Mouse (Mus musculus) CH12.LX (cell line): ENCODE data around the gene Gm17304. TPM values are rescaled to one million over a fixed set of nuclear protein-coding genes. Genes with fewer than 3 reads are reported as not detected.

Experiments
- DNase-seq: peaks from one replicate; pipeline ENCODE4 v3.0.0-alpha.2; 2013; ENCODE audit errors: extremely low read depth
- H3K27ac ChIP-seq: 2 replicates; pipeline ENCODE4 v1.5.1; 2012; ENCODE audit warnings: low read depth, mild to moderate bottlenecking, control low read depth, moderate library complexity; ENCODE audit not compliant: insufficient read depth
- H3K27me3 ChIP-seq: replicated peaks from 2 replicates; pipeline ENCODE3; 2012; ENCODE audit warnings: inconsistent platforms
- H3K36me3 ChIP-seq, 2 experiments: replicated peaks in 1 of 2; 2 replicates each; pipeline versions ENCODE3 to v1.6.1; 2012; ENCODE audit warnings: inconsistent platforms in 1 of 2, low read length in 1 of 2, mild to moderate bottlenecking in 1 of 2, mixed read lengths in 1 of 2, moderate library complexity in 1 of 2; ENCODE audit not compliant: control insufficient read depth in 1 of 2, insufficient read depth in 1 of 2
- H3K4me1 ChIP-seq, 2 experiments: 2 replicates each; pipeline ENCODE4 v1.6.1; 2012; ENCODE audit warnings: inconsistent platforms in 1 of 2, moderate library complexity in 1 of 2; ENCODE audit not compliant: insufficient read depth in 2 of 2, control insufficient read depth in 1 of 2
- H3K4me2 ChIP-seq: 2 replicates; pipeline ENCODE4 v1.6.1; 2012; ENCODE audit warnings: low read depth, mild to moderate bottlenecking, control low read depth; ENCODE audit not compliant: poor library complexity, insufficient read depth, severe bottlenecking
- H3K4me3 ChIP-seq, 3 experiments: fragments of 150-350 bp in 1 of 3; sonication (generic) in 1 of 3; replicated peaks in 1 of 3; 2 replicates each; pipeline versions ENCODE3 to v1.5.1; 2011 to 2012; ENCODE audit warnings: low read depth in 2 of 3, low read length in 2 of 3, mild to moderate bottlenecking in 2 of 3, moderate library complexity in 2 of 3, control low read depth in 1 of 3, improper control_type of control experiment in 1 of 3, inconsistent platforms in 1 of 3, mixed read lengths in 1 of 3; ENCODE audit not compliant: poor library complexity in 1 of 3
- H3K79me2 ChIP-seq: replicated peaks from 2 replicates; pipeline ENCODE4 v1.6.1; 2012; ENCODE audit warnings: mild to moderate bottlenecking, moderate library complexity; ENCODE audit not compliant: control insufficient read depth, poor library complexity, insufficient read depth, severe bottlenecking; ENCODE audit errors: extremely low read depth
- H3K9ac ChIP-seq: 2 replicates; pipeline ENCODE4 v1.6.1; 2012; ENCODE audit warnings: low read depth, mild to moderate bottlenecking, control low read depth, moderate library complexity; ENCODE audit not compliant: insufficient read depth
- H3K9me3 ChIP-seq: replicated peaks from 2 replicates; pipeline ENCODE3; 2012; ENCODE audit warnings: low read length, inconsistent platforms, mixed read lengths
- BHLHE40 ChIP-seq: IDR thresholded peaks from 2 replicates; pipeline ENCODE4 v1.6.1; 2011; ENCODE audit warnings: mild to moderate bottlenecking, low read depth, low read length, improper control_type of control experiment
- CTCF ChIP-seq, 2 experiments: IDR thresholded peaks in 1 of 2; conservative IDR thresholded peaks in 1 of 2; 2 replicates each; pipeline ENCODE4 v1.5.1; 2011 to 2012; ENCODE audit warnings: low read depth in 2 of 2, low read length in 2 of 2, improper control_type of control experiment in 1 of 2, inconsistent platforms in 1 of 2, mild to moderate bottlenecking in 1 of 2, moderate library complexity in 1 of 2
- GABPA ChIP-seq: IDR thresholded peaks from 2 replicates; pipeline ENCODE4 v1.6.1; 2012; ENCODE audit warnings: low read depth, low read length, improper control_type of control experiment, inconsistent platforms; ENCODE audit not compliant: insufficient replicate concordance
- HCFC1 ChIP-seq: IDR thresholded peaks from 2 replicates; pipeline ENCODE4 v1.6.1; 2012; ENCODE audit warnings: low read depth, mild to moderate bottlenecking, inconsistent platforms, low read length, improper control_type of control experiment
- IRF4 ChIP-seq: IDR thresholded peaks from 2 replicates; pipeline ENCODE4 v1.6.1; 2014; ENCODE audit warnings: low read depth, mild to moderate bottlenecking, inconsistent platforms, low read length, improper control_type of control experiment
- JUND ChIP-seq: conservative IDR thresholded peaks from 2 replicates; pipeline ENCODE4 v1.6.1; 2011; ENCODE audit warnings: low read depth, low read length, improper control_type of control experiment
- MAFK ChIP-seq: IDR thresholded peaks from 2 replicates; pipeline ENCODE4 v1.6.1; 2011; ENCODE audit warnings: low read length, improper control_type of control experiment; ENCODE audit not compliant: insufficient replicate concordance
- MEF2A ChIP-seq: IDR thresholded peaks from 2 replicates; pipeline ENCODE4 v1.6.1; 2014; ENCODE audit warnings: low read depth, mild to moderate bottlenecking, inconsistent platforms, low read length, improper control_type of control experiment, borderline replicate concordance
- MYC ChIP-seq: IDR thresholded peaks from 2 replicates; pipeline ENCODE4 v1.6.1; 2011; ENCODE audit warnings: low read depth, mild to moderate bottlenecking, improper control_type of control experiment, low read length
- POLR2A ChIP-seq: IDR thresholded peaks from 2 replicates; pipeline ENCODE4 v1.6.1; 2011; ENCODE audit warnings: low read depth, mild to moderate bottlenecking, improper control_type of control experiment, low read length
- RAD21 ChIP-seq: IDR thresholded peaks from 2 replicates; pipeline ENCODE4 v1.6.1; 2011; ENCODE audit warnings: low read depth, mild to moderate bottlenecking, low read length, improper control_type of control experiment, moderate library complexity
- SIN3A ChIP-seq: IDR thresholded peaks from 2 replicates; pipeline ENCODE4 v1.6.1; 2012; ENCODE audit warnings: low read length, improper control_type of control experiment, inconsistent platforms
- TBP ChIP-seq: conservative IDR thresholded peaks from 2 replicates; pipeline ENCODE4 v1.6.1; 2011; ENCODE audit warnings: low read depth, low read length, improper control_type of control experiment
- UBTF ChIP-seq: IDR thresholded peaks from 2 replicates; pipeline ENCODE4 v1.6.1; 2012; ENCODE audit warnings: low read depth, mild to moderate bottlenecking, inconsistent platforms, low read length, improper control_type of control experiment, moderate library complexity
- ZC3H11A ChIP-seq: IDR thresholded peaks from 2 replicates; pipeline ENCODE4 v1.6.1; 2012; ENCODE audit warnings: low read depth, mild to moderate bottlenecking, inconsistent platforms, low read length, improper control_type of control experiment
- ZKSCAN1 ChIP-seq: IDR thresholded peaks from 2 replicates; pipeline ENCODE4 v1.6.1; 2012; ENCODE audit warnings: low read depth, inconsistent platforms, low read length, improper control_type of control experiment, borderline replicate concordance
- dilution Hi-C: fragments of 300-500 bp; cut with MboI; formaldehyde crosslinking; loops from 2 replicates; pipeline ENCODE4 v1.14.3; 2020; ENCODE audit warnings: low sequenced_read_pairs; ENCODE audit not compliant: extremely low pct_unique_long_range_greater_than_20kb, extremely low pct_ligation_motif_present
- in situ Hi-C: fragments of 300-500 bp; cut with MboI; formaldehyde crosslinking; loops from 3 replicates; pipeline ENCODE4 v1.14.3; 2019; ENCODE audit warnings: low sequenced_read_pairs, low pct_ligation_motif_present, low pct_unique_long_range_greater_than_20kb, mixed read lengths
- polyA plus RNA-seq: library from polyadenylated mRNA; unstranded; fragments of >175 nt; gene quantifications from 2 replicates; pipeline ENCODE4 v1.2.1, GENCODE M21; 2012; ENCODE audit warnings: low read depth; ENCODE audit not compliant: insufficient read length
- total RNA-seq, 2 experiments: library from RNA; depleted of rRNA; stranded (reverse); fragments of 300-350 nt in 1 of 2; fragments of >200 nt in 1 of 2; gene quantifications; 2 replicates each; pipeline ENCODE4 v1.2.3; 2012 to 2014

The Gm17304 gene
- total and polyA plus RNA-seq, 3 experiments, result not detected

- DNase-seq, result no peak
- dilution Hi-C loops (no loop called here), in situ Hi-C loops (no loop called here)
- Histone ChIP-seq H3K79me2 (no peaks in the 10 kb centered on the region), H3K9me3 (no peaks in the 10 kb centered on the region), H3K27ac (no peak overlapping the region), H3K4me1 (no peaks in the 10 kb centered on the region), H3K36me3 (peaks cover 0 to 56% of the 10 kb centered on the region in 2 experiments), H3K4me2 (no peak overlapping the region), H3K4me3 (no peak overlapping the region), H3K9ac (no peak overlapping the region), H3K27me3 (no peaks in the 10 kb centered on the region)
- TF ChIP-seq TBP (no peak), SIN3A (no peak), HCFC1 (no peak), RAD21 (no peak), MYC (no peak), BHLHE40 (no peak)
Measured at GRCm38 (mm10) chr5:106614570-106614969, 5.7 kb downstream of the Gm17304 start.

GRCm38 (mm10) chr5:106615006-106615405, 6.1 kb downstream of the Gm17304 start:
- dilution Hi-C loops (no loop called here), in situ Hi-C loops (no loop called here)
- Histone ChIP-seq H3K27me3 (no peaks in the 10 kb centered on the region), H3K4me2 (no peak overlapping the region), H3K27ac (no peak overlapping the region), H3K4me3 (no peak overlapping the region), H3K36me3 (peaks cover 0 to 53% of the 10 kb centered on the region in 2 experiments), H3K4me1 (no peaks in the 10 kb centered on the region), H3K9me3 (no peaks in the 10 kb centered on the region), H3K9ac (no peak overlapping the region), H3K79me2 (no peaks in the 10 kb centered on the region)
- TF ChIP-seq IRF4 (no peak), ZKSCAN1 (no peak), POLR2A (no peak), MAFK (no peak), JUND (no peak), CTCF (conservative IDR thresholded peaks at IDR 0.05 in 1 of 2, IDR thresholded peaks at IDR 0.05 in 1 of 2; ENCODE audit: low read depth in 2 of 2, low read length in 2 of 2) (no peak), ZC3H11A (no peak)
- DNase-seq, result no peak

GRCm38 (mm10) chr5:106620446-106620845, 11.5 kb downstream of the Gm17304 start:
- no peak overlapping the region for H3K4me2 ChIP-seq
- H3K79me2 ChIP-seq, result no peaks in the 10 kb centered on the region
- in situ Hi-C loops (no loop called here), dilution Hi-C loops (no loop called here)
- TF ChIP-seq MEF2A (no peak), SIN3A (no peak), MYC (no peak), GABPA (no peak), UBTF (no peak), IRF4 (no peak)
- H3K4me1 ChIP-seq, result no peaks in the 10 kb centered on the region
- H3K9me3 ChIP-seq, result no peaks in the 10 kb centered on the region
- H3K36me3 ChIP-seq, result peaks cover 5 to 66% of the 10 kb centered on the region in 2 experiments
- H3K27ac ChIP-seq, result no peak overlapping the region
- no peak overlapping the region for H3K4me3 ChIP-seq
- no peak for DNase-seq
- no peaks in the 10 kb centered on the region for H3K27me3 ChIP-seq
- no peak overlapping the region for H3K9ac ChIP-seq
